Mouse (Mus musculus): Measurements from ENCODE around the gene Srgap1.
"Not testable (repeated sequence)": the region's sequence is repeated elsewhere in the genome, so short reads cannot be mapped to it uniquely, and the experiment has no call there.

The Srgap1 gene

GRCm38 (mm10) chr10:121807771-121808170, 239.3 kb downstream of the Srgap1 start:
- no peak for DNase-seq

GRCm38 (mm10) chr10:121806806-121807205, 240.3 kb downstream of the Srgap1 start:
- DNase-seq = no peak

GRCm38 (mm10) chr10:121805933-121806341, 241.2 kb downstream of the Srgap1 start:
- DNase-seq = no peak

- no peak for DNase-seq
Measured at GRCm38 (mm10) chr10:121804551-121804950, 242.6 kb downstream of the Srgap1 start.

- DNase-seq = no peak
Measured at GRCm38 (mm10) chr10:121800041-121800440, 247.1 kb downstream of the Srgap1 start.

GRCm38 (mm10) chr10:121796027-121796802, 250.9 kb downstream of the Srgap1 start:
- no peak for DNase-seq

GRCm38 (mm10) chr10:121794486-121794885, 252.6 kb downstream of the Srgap1 start:
- no peak for DNase-seq

GRCm38 (mm10) chr10:121792661-121793060, 254.5 kb downstream of the Srgap1 start:
- no peak for DNase-seq

- DNase-seq = no peak
Measured at GRCm38 (mm10) chr10:121790078-121790477, 257.0 kb downstream of the Srgap1 start.

GRCm38 (mm10) chr10:121788536-121788935, 258.6 kb downstream of the Srgap1 start:
- DNase-seq = no peak

- DNase-seq = no peak
Measured at GRCm38 (mm10) chr10:121781159-121781558, 266.0 kb downstream of the Srgap1 start.

- DNase-seq = no peak
Measured at GRCm38 (mm10) chr10:121775990-121776389, 271.1 kb downstream of the Srgap1 start.

- DNase-seq = no peak
Measured at GRCm38 (mm10) chr10:121773813-121774212, 273.3 kb downstream of the Srgap1 start.

GRCm38 (mm10) chr10:121770624-121771577, 276.2 kb downstream of the Srgap1 start:
- peak in 1 of 2 experiments; percentile 14 for DNase-seq

GRCm38 (mm10) chr10:121769711-121770110, 277.4 kb downstream of the Srgap1 start:
- no peak for DNase-seq

GRCm38 (mm10) chr10:121767295-121767694, 279.8 kb downstream of the Srgap1 start:
- DNase-seq = not testable (repeated sequence)

- no peak for DNase-seq
Measured at GRCm38 (mm10) chr10:121765174-121766057, 281.7 kb downstream of the Srgap1 start.

GRCm38 (mm10) chr10:121764469-121765173, 282.5 kb downstream of the Srgap1 start:
- no peak for DNase-seq

- no peak for DNase-seq
Measured at GRCm38 (mm10) chr10:121763191-121763590, 283.9 kb downstream of the Srgap1 start.

- no peak for DNase-seq
Measured at GRCm38 (mm10) chr10:121762141-121762540, 285.0 kb downstream of the Srgap1 start.

GRCm38 (mm10) chr10:121759095-121759494, 288.0 kb downstream of the Srgap1 start:
- no peak for DNase-seq

- DNase-seq = no peak
Measured at GRCm38 (mm10) chr10:121756677-121757076, 290.4 kb downstream of the Srgap1 start.
